Mouse (Mus musculus) myocyte (in vitro differentiated cells): ENCODE measurements around the gene Gm21905.

Source experiments
- CEBPB ChIP-seq: IDR thresholded peaks from 2 replicates; pipeline ENCODE4 v1.6.1; 2011; ENCODE audit warnings: mild to moderate bottlenecking, moderate library complexity; ENCODE audit not compliant: poor library complexity, insufficient read depth, severe bottlenecking
- E2F4 ChIP-seq: IDR thresholded peaks from one replicate; pipeline ENCODE4 v1.6.1; 2011; ENCODE audit warnings: mild to moderate bottlenecking, control low read depth, moderate library complexity; ENCODE audit not compliant: insufficient read depth
- MYOD1 ChIP-seq, 3 experiments: IDR thresholded peaks; one replicate each; pipeline ENCODE4 v1.6.1; 2011; ENCODE audit warnings: control low read depth in 2 of 3, low read depth in 2 of 3, mild to moderate bottlenecking in 2 of 3, moderate library complexity in 1 of 3; ENCODE audit not compliant: insufficient read length in 2 of 3, control insufficient read depth in 1 of 3
- POLR2A ChIP-seq: IDR thresholded peaks from one replicate; pipeline ENCODE4 v1.6.1; 2011; ENCODE audit warnings: low read depth, mild to moderate bottlenecking, control low read depth, moderate library complexity; ENCODE audit not compliant: insufficient read length
- POLR2AphosphoS2 ChIP-seq: IDR thresholded peaks from one replicate; pipeline ENCODE4 v1.6.1; 2011; ENCODE audit warnings: low read depth, control low read depth; ENCODE audit not compliant: insufficient read length
- SRF ChIP-seq: IDR thresholded peaks from one replicate; pipeline ENCODE4 v1.6.1; 2011; ENCODE audit warnings: low read depth; ENCODE audit not compliant: control insufficient read depth, insufficient read length
- TCF12 ChIP-seq: IDR thresholded peaks from one replicate; pipeline ENCODE4 v1.6.1; 2011; ENCODE audit warnings: mild to moderate bottlenecking, control low read depth; ENCODE audit not compliant: poor library complexity, insufficient read depth, severe bottlenecking
- USF1 ChIP-seq: IDR thresholded peaks from one replicate; pipeline ENCODE4 v1.6.1; 2011; ENCODE audit warnings: low read depth, mild to moderate bottlenecking, control low read depth, moderate library complexity

DNA sequence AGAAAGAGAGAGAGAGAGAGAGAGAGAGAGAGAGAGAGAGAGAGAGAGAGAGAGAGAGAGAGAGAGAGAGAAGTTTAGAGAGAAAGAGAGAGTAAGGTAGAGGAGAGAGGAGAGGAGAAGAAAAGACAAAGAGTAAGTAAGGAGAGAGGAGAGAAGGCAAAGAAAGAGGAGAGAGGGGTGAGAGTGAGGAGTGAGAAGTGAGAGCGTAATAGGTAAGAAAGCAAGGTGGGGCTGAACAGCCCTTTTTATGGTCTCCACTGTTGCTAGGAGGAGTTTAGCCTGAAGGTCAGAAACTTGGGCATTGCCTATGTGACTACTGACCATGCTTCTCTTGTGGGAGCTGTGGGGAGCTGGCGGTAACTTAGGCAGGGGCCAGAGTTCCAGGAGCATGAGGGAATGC, 4.9 kb downstream of the Gm21905 start, which contains the start of gene Gm5108:
- no peak for TF ChIP-seq SRF
- no peak for TF ChIP-seq POLR2A
- no peak for TF ChIP-seq E2F4
- TF ChIP-seq MYOD1 (IDR thresholded peaks at IDR 0.05; ENCODE audit: control insufficient read depth in 1 of 3, insufficient read length in 2 of 3, low read depth in 2 of 3) = no peak
- TF ChIP-seq TCF12 = no peak
- TF ChIP-seq CEBPB = no peak
- no peak for TF ChIP-seq USF1
- no peak for TF ChIP-seq POLR2AphosphoS2
